Mouse (Mus musculus) kidney, postnatal 14 days (tissue): ENCODE measurements around the gene Exoc3l2.
A peak's percentile ranks its signal among the peaks of the same experiment; 100 is the strongest.

ENCODE experiments used
- DNase-seq: peaks from one replicate; pipeline ENCODE4 v3.0.0; 2022; ENCODE audit warnings: mixed read lengths

The Exoc3l2 gene

GRCm38 (mm10) chr7:19524420-19525104, 61.4 kb downstream of the Exoc3l2 start:
- no peak for DNase-seq

- DNase-seq, result no peak
Observed at GRCm38 (mm10) chr7:19525105-19525481, 62.0 kb downstream of the Exoc3l2 start.

GRCm38 (mm10) chr7:19531077-19531476, 67.9 kb downstream of the Exoc3l2 start:
- peak; percentile 24 for DNase-seq

GRCm38 (mm10) chr7:19532240-19532639, 69.1 kb downstream of the Exoc3l2 start:
- DNase-seq, result no peak

GRCm38 (mm10) chr7:19534676-19535075, 71.5 kb downstream of the Exoc3l2 start:
- DNase-seq, result no peak

- DNase-seq, result no peak
Observed at GRCm38 (mm10) chr7:19540771-19541566, 77.8 kb downstream of the Exoc3l2 start.

GRCm38 (mm10) chr7:19541681-19542154, 78.6 kb downstream of the Exoc3l2 start:
- no peak for DNase-seq

GRCm38 (mm10) chr7:19542155-19542691, 79.1 kb downstream of the Exoc3l2 start:
- DNase-seq, result peak; percentile 23

- peak; percentile 38 for DNase-seq
Observed at GRCm38 (mm10) chr7:19543584-19543983, 80.5 kb downstream of the Exoc3l2 start.

- DNase-seq, result no peak
Observed at GRCm38 (mm10) chr7:19546007-19546406, 82.9 kb downstream of the Exoc3l2 start.
